Mouse (Mus musculus) hindbrain, postnatal 0 days (tissue): ENCODE results near the gene Cdh11. TPM values are rescaled to one million over a fixed set of nuclear protein-coding genes. Genes with fewer than 3 reads are reported as not detected.

ENCODE experiments used
- ATAC-seq: fragments of 200-750 bp; cut with Nextera tagmentation; 2 replicates; pipeline ENCODE4 v1.8.0; 2017; ENCODE audit warnings: mild to moderate bottlenecking, moderate TSS enrichment, moderate library complexity
- DNase-seq: peaks from one replicate; pipeline ENCODE4 v3.0.0-alpha.2; 2015; ENCODE audit warnings: low spot score
- H3K27ac ChIP-seq: fragments of 300-500 bp; sonication (generic); 2 replicates; pipeline ENCODE4 v1.5.1; 2014; ENCODE audit warnings: mild to moderate bottlenecking
- H3K27me3 ChIP-seq: fragments of 300-500 bp; sonication (generic); 2 replicates; pipeline ENCODE4 v1.6.1; 2014; ENCODE audit warnings: low read length, mixed read lengths; ENCODE audit not compliant: insufficient read depth
- H3K36me3 ChIP-seq: fragments of 300-500 bp; sonication (generic); 2 replicates; pipeline ENCODE4 v1.6.1; 2014; ENCODE audit warnings: low read length, mixed read lengths; ENCODE audit not compliant: insufficient read depth
- H3K4me1 ChIP-seq: fragments of 300-500 bp; sonication (generic); 2 replicates; pipeline ENCODE4 v1.6.1; 2014; ENCODE audit warnings: antibody characterized with exemption, low read length, mixed read lengths; ENCODE audit not compliant: insufficient read depth
- H3K4me2 ChIP-seq: fragments of 300-500 bp; sonication (generic); 2 replicates; pipeline ENCODE4 v1.6.1; 2014; ENCODE audit warnings: low read depth, mild to moderate bottlenecking, low read length, moderate library complexity, mixed read lengths
- H3K4me3 ChIP-seq: fragments of 300-500 bp; sonication (generic); 2 replicates; pipeline ENCODE4 v1.5.1; 2014; ENCODE audit warnings: low read length
- H3K9ac ChIP-seq: fragments of 300-500 bp; sonication (generic); replicated peaks from 2 replicates; pipeline ENCODE4 v1.6.1; 2014; ENCODE audit warnings: mild to moderate bottlenecking, low read length, moderate library complexity, mixed read lengths
- H3K9me3 ChIP-seq: fragments of 300-500 bp; sonication (generic); 2 replicates; pipeline ENCODE4 v1.6.1; 2016; ENCODE audit warnings: low read length, mixed read lengths
- CTCF ChIP-seq: IDR thresholded peaks from 2 replicates; pipeline ENCODE4 v1.5.1; 2016; ENCODE audit warnings: antibody characterized with exemption, control low read depth, low read depth
- WGBS: fragments of 180-500 bp; shearing (Covaris S2); extraction: QIAGEN DNeasy Blood & Tissue Kit; methylation state at CpG from one replicate; pipeline ENCODE4 v1.1.7; 2014; 5-methylcytosine and 5-hydroxymethylcytosine counted together
- polyA plus RNA-seq: library from polyadenylated mRNA; unstranded; fragments of >200 nt; fragmentation: Nextera tagmentation; extraction: Ambion mirVana; gene quantifications from 2 replicates; pipeline ENCODE4 v1.2.1, GENCODE M21; 2015
- total RNA-seq: library from RNA; depleted of rRNA; stranded (reverse); fragments of >200 nt; gene quantifications from 2 replicates; pipeline ENCODE4 v1.2.3, GENCODE M21; 2014

The Cdh11 gene
- total and polyA plus RNA-seq, 2 experiments from 2014 or later: 30.5 to 55.7 TPM

- peak; percentile 58 for ATAC-seq
- Histone ChIP-seq H3K27ac (peak overlapping the region; percentile 90), H3K36me3 (no peaks in the 10 kb centered on the region), H3K9me3 (no peaks in the 10 kb centered on the region), H3K9ac (peak overlapping the region; percentile 82), H3K27me3 (no peaks in the 10 kb centered on the region), H3K4me3 (peak overlapping the region; percentile 82), H3K4me1 (peaks cover 7% of the 10 kb centered on the region; the same call in 1 of the 2 replicates), H3K4me2 (peak overlapping the region; percentile 80)
- under 1% methylated on average over 42 of the region's 42 CpGs for WGBS
- peak; percentile 34 for TF ChIP-seq CTCF
- peak; percentile 69 for DNase-seq
These were observed 1.4 kb downstream of the Cdh11 start for GRCm38 (mm10) chr8:102783821-102784591.

GRCm38 (mm10) chr8:102782707-102783489 lies 2.5 kb downstream of the Cdh11 start:
- Histone ChIP-seq H3K9me3 (no peaks in the 10 kb centered on the region), H3K4me2 (peak overlapping the region; percentile 80), H3K4me3 (peak overlapping the region; percentile 82), H3K27ac (peak overlapping the region; percentile 46), H3K4me1 (peaks cover 7% of the 10 kb centered on the region; the same call in 1 of the 2 replicates), H3K36me3 (no peaks in the 10 kb centered on the region), H3K27me3 (no peaks in the 10 kb centered on the region), H3K9ac (peak overlapping the region; percentile 82)
- DNase-seq (no peak), ATAC-seq (no peak)
- 12% methylated on average over 11 of the region's 11 CpGs for WGBS
- no peak for TF ChIP-seq CTCF

GRCm38 (mm10) chr8:102780899-102781298 lies 4.5 kb downstream of the Cdh11 start:
- TF ChIP-seq CTCF: peak; percentile 98
- H3K4me1 ChIP-seq: no peaks in the 10 kb centered on the region; the same call in 1 of the 2 replicates
- no peaks in the 10 kb centered on the region for H3K9me3 ChIP-seq
- peak; percentile 95 for DNase-seq
- no peaks in the 10 kb centered on the region for H3K27me3 ChIP-seq
- peak overlapping the region; percentile 22; the same call in 1 of the 2 replicates for H3K9ac ChIP-seq
- H3K36me3 ChIP-seq: no peaks in the 10 kb centered on the region
- H3K27ac ChIP-seq: peak overlapping the region; percentile 7; the same call in 1 of the 2 replicates
- peak overlapping the region; percentile 35 for H3K4me3 ChIP-seq
- ATAC-seq: no peak
- peak overlapping the region; percentile 57 for H3K4me2 ChIP-seq
- WGBS: under 1% methylated on average over 12 of the region's 12 CpGs

GRCm38 (mm10) chr8:102774594-102774993 lies 10.8 kb downstream of the Cdh11 start:
- no peaks in the 10 kb centered on the region for H3K27me3 ChIP-seq
- no peak overlapping the region for H3K9ac ChIP-seq
- no peak overlapping the region for H3K4me3 ChIP-seq
- no peaks in the 10 kb centered on the region; the same call in 1 of the 2 replicates for H3K4me1 ChIP-seq
- no peaks in the 10 kb centered on the region for H3K9me3 ChIP-seq
- ATAC-seq (no peak), DNase-seq (no peak)
- TF ChIP-seq CTCF: no peak
- WGBS: 89% methylated on average over 1 of the region's 1 CpGs
- H3K27ac ChIP-seq: no peak overlapping the region
- no peak overlapping the region for H3K4me2 ChIP-seq
- no peaks in the 10 kb centered on the region for H3K36me3 ChIP-seq

GRCm38 (mm10) chr8:102771456-102771855 lies 14.0 kb downstream of the Cdh11 start:
- Histone ChIP-seq H3K4me1 (no peaks in the 10 kb centered on the region; the same call in 1 of the 2 replicates), H3K27me3 (no peaks in the 10 kb centered on the region), H3K4me2 (no peak overlapping the region), H3K27ac (no peak overlapping the region), H3K4me3 (no peak overlapping the region), H3K36me3 (no peaks in the 10 kb centered on the region), H3K9ac (no peak overlapping the region), H3K9me3 (no peaks in the 10 kb centered on the region)
- no peak for TF ChIP-seq CTCF
- DNase-seq: no peak
- no peak for ATAC-seq
- WGBS: 85% methylated on average over 2 of the region's 2 CpGs

- Histone ChIP-seq H3K36me3 (no peaks in the 10 kb centered on the region), H3K27me3 (no peaks in the 10 kb centered on the region), H3K27ac (no peak overlapping the region), H3K9ac (no peak overlapping the region), H3K9me3 (no peaks in the 10 kb centered on the region), H3K4me2 (no peak overlapping the region), H3K4me3 (no peak overlapping the region), H3K4me1 (no peaks in the 10 kb centered on the region)
- DNase-seq (no peak), ATAC-seq (no peak)
- 75% methylated on average over 5 of the region's 5 CpGs for WGBS
- no peak for TF ChIP-seq CTCF
These were observed 31.6 kb downstream of the Cdh11 start for GRCm38 (mm10) chr8:102753839-102754238.
